Mouse (Mus musculus) small intestine, adult 2 months (tissue): Measurements from ENCODE around the gene Arhgef33.

Experiments used
- CTCF ChIP-seq: fragments of 200-500 bp; IDR thresholded peaks from 2 replicates; pipeline ENCODE4 v1.5.1; 2012; ENCODE audit warnings: low read depth, mild to moderate bottlenecking, control low read depth, inconsistent platforms, low read length, moderate library complexity, mixed read lengths; ENCODE audit not compliant: insufficient replicate concordance, insufficient read length; ENCODE audit errors: extremely low read depth
- POLR2A ChIP-seq: fragments of 200-500 bp; IDR thresholded peaks from 2 replicates; pipeline ENCODE4 v1.6.1; 2012; ENCODE audit warnings: low read depth, mild to moderate bottlenecking, control low read depth, inconsistent platforms, low read length, moderate library complexity

DNA sequence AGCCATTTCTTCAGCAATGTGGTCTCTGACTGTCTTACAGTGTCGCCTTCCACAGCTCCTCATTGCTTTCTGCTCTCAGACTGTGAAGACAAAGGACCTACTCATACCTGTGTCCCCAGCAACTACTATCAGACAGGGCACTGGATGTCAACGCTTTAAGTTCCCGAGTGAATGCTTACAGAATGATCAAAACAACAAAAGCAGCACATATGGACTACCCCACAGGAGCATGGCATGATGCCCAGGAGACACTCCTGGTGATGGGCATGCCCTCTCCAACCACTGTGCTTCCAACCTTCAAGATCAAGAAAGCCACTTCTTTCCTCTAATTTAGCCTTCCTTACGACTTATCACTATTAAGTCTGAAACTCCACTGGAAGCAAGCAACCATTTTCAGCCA lies 40.1 kb upstream of the Arhgef33 start:
- TF ChIP-seq CTCF (no peak), POLR2A (no peak)
